Mouse (Mus musculus): ENCODE measurements around the gene Grb10. TPM values are rescaled to one million over a fixed set of nuclear protein-coding genes. Genes with fewer than 3 reads are reported as not detected.

Grb10 gene
- polyA plus RNA-seq (2017; shearing (Covaris generic)), result 1 to 10 TPM in 1 of 2 experiments, not detected in 1; 1.2 TPM

GRCm38 (mm10) chr11:12038470-12038985 lies at the start of gene Grb10:
Grb10 (minus strand) TSS chr11:12038683.

GRCm38 (mm10) chr11:11897645-11898357 lies 140.7 kb downstream of the Grb10 start, which contains the start of gene Ddc:
Ddc (minus strand) TSS chr11:11898144.

Other genes with a start within 250 kb of the Grb10 start
- gene Fignl1, start 229.7 kb downstream of the Grb10 start, polyA plus RNA-seq (2017; shearing (Covaris generic)), result 1 to 10 TPM; 3.0 to 4.8 TPM
- 1 to 10 TPM; 2.6 to 3.4 TPM for gene Ddc, start 140.5 kb downstream of the Grb10 start, polyA plus RNA-seq (2017; shearing (Covaris generic))

All from inflammation-experienced regulatory T-cells (primary cell).